Mouse (Mus musculus) neutrophil, adult 83 days (primary cell): ENCODE data around the gene Rec8. TPM values are rescaled to one million over a fixed set of nuclear protein-coding genes. Genes with fewer than 3 reads are reported as not detected.

ENCODE experiments used
- total RNA-seq, 2 experiments: library from RNA; stranded (reverse); gene quantifications; one replicate each; pipeline ENCODE4 v1.2.4; 2023

Gene Rec8
- 1 to 10 TPM; 1.2 to 3.1 TPM for total RNA-seq

DNA sequence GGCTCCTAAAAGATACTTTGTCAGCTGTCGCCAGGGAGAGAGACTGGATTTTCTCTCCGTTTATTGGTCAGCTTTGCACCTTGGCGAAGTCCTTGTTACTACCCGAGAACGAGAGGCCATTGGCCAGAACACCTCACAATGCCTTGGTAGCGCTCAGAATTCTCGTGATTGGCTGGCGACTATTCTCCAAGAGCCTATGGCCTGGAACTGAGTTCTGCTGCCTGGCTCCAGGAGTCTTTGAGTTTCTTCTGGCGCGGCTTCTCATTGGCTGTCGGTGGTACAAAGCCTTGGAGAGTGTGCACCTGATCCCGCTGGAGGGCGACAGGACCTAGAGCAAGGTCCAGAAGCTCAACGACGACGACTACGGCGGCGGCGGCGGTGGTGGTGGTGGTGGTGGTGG lies at the start of gene Rec8:
Gene Rec8 (plus strand): TSS at position 216 of the 400 bp plus-strand sequence.

DNA sequence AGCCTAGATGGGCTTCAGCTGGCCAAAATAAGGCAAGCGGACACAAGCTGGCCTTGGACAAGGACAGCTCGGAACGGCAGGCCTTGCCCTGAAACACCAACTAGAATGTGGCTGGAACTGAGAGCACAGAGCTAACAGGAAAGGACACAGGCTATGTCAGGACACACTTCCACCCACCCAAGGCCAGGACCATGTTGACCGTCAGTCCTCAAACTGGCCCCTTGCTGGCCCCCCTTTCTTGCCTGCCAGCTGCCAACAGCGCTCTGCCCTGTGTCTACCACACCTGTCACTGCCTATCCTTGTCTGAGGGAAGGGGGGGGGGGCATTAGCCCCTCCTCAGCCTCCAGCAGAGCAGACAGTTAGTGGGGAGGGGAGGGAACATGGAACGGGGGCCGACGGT lies 42.5 kb upstream of the Rec8 start, which contains the start of gene Fitm1:
Gene Fitm1 (plus strand): TSS at position 316 of the 400 bp plus-strand sequence.

DNA sequence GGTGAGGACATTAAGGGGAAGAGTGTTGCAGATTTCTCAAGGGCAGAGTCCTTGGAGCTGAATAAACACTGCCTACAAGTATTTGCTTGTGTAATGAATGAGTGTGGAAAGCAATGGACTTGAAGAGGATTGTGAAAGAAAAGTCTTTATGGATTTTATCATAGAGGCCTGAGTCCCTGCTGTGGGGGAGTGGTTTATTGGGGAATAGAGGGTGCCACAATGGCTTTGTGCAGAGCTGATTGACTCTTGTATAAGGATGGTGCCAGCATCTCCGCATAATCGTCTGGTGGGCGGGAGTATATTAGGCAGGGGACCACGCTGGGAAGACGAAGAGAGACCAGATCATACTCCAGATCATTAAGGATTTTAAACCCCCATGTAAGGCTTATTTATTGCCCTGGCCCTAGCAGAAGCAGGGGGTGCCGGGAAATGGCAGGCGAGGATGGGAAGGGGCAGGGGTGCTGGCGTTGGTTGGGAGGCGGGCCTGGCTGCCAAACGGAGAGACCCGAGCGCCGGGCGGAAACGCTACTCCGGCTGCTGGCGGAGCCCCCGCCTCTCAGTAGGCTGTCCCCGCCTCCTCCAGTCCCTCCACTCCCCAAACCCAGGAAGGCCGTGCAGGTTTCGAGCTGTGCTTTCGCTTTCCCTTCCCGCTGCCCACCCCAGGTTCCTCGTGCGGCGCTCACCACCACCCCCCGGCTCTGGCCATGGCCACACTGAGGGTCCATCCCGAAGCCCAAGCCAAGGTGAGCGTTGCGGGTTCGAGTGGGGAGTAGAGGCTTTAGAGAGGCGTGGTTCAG lies 39.8 kb upstream of the Rec8 start, which contains the start of gene Psme1:
Gene Psme1 (plus strand): TSS at position 253 of the 797 bp plus-strand sequence.

DNA sequence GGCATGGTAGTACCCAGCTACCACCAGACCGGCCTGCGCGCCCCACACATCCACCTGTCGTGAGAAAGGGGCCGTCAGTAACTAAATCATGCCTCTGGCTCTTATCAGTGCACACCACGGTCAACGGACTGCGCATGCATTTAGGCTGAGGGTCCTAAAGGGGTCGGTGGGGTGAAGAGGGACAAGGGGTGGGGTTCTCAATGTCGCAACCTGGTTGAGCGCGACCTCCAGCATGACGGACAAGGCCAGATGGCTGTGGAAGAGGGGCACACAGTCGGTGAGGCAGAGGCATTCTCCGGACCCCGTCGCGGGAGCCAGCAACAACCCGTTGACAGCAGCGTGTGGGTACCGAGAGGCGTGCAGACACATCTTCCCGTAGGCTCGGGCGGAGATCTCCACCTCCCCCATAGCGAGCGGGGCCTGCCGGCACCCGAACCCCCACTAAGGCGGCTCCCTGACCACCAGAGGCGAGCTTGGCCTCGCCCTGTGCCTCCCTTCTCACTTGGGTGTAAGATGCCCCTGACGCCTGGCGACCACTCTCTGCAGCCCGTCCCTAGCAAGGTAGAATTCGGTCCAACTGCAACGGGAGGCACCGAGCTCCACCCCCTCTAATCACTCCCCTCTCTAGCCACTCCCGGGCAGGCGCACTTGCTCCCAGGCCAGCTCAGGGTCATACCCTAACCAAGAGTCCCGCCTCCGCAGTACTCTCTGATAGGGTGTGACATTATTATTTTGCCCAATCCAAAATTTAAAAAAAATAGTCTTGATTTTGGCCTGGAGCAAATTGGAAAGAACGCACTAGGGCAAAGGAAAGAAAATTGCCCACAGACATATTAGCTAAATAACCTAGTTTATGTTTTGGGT lies 32.9 kb upstream of the Rec8 start, which contains the start of gene Emc9:
Gene Emc9 (minus strand): TSS at position 601 of the 864 bp plus-strand sequence.

DNA sequence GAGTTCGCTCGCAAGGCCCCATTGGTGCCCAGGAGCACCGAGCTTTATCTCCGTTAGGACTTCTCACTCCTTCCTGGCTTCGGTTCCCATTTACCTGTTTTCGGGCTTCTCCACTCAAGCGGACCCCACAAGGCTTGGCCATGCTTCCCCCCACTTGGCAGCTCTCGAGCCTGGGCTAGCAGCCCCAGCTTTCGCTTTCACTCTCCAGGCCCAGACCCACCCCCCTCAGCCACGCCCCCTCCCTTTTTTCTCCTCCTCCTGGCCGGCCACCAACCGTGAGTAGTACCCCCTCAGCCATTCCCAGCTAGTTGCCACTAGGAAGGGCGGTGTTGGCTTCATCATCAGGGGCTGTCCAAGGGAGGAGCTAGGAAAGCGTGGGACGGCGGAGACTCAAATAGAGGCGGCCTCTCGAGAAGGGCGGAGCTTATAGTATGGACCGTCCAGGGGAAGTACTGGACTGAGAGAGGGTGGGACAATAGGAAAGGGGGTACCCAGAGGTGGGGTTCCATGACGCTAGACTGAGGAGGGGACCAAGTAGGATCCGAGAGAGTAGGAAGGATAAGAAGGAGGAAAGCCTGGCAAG lies 27.0 kb upstream of the Rec8 start, which contains the start of gene Psme2:
Gene Psme2 (minus strand): TSS at position 366 of the 583 bp plus-strand sequence.

DNA sequence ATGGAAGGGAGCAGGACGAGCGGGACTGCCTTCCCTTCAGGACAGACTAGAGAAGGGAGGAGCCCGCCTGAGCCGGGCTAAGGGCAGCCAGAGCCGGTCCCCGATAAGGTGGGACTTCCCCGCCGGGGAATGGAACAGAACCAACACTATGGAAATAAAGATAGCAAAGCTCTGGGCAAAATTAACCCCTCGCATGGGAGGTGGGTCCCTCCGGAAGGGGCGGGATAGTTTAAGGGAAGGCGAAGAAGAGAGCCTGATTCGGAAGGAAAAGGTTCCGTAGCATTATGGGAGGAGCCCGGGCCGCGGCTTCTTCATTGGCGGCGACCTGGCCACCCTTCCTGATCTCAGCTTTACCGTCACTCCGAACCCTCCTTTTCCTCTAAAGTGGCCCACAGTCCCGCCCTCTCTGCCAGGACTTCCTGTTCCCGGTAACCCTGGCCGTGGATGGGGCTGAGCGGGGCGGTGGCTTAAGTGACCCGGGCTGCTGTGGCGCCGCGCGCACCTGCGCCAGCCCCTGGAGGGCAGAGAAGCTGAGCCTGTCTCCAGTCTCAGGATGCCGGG lies 26.4 kb upstream of the Rec8 start, which contains the start of gene Rnf31:
Gene Rnf31 (plus strand): TSS at position 378 of the 561 bp plus-strand sequence.

DNA sequence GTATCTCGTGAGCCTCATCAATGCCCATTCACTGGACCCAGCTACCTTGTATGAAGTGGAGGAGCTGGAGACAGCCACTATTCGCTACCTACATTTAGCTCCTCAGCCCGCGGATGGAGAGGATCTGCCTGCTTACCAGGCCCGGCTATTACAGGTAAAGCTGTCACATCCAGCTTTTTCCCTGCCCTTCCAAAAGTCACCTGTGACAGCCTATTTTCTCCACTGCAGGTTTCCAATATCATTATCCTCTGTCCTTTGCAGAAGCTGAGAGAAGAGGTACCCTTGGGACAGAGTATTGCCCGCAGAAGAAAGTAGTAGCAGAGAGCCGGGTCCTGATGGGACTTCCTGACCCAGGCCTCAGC lies 14.6 kb upstream of the Rec8 start, which contains the start of gene Irf9:
Gene Irf9 (plus strand): TSS at position 301 of the 362 bp plus-strand sequence.

DNA sequence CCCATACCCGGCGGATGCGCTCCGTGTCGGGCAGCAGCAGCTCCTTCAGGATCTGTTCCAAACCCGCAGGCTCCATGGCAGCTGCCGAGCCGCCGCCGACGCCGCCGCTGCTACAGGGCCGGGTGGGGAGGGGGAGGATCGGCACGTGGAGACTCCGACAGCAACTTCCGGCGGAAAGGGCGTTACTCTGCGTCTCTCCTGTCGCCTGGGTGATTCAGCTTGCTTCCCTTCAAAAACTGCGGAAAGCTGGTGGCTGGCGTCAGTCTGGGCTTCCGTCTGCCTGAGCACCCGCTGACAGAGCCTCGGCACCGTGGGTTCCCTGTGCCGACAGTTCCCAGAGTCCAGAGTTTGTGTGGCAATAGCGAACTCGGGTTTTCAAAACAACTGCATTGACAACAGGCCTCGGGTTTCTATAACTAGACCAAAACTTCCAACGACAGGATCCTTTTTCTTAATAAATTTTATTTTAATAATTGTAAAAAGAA lies 17.7 kb downstream of the Rec8 start, which contains the start of gene Ipo4:
Gene Ipo4 (minus strand): TSS at position 435 of the 485 bp plus-strand sequence.

DNA sequence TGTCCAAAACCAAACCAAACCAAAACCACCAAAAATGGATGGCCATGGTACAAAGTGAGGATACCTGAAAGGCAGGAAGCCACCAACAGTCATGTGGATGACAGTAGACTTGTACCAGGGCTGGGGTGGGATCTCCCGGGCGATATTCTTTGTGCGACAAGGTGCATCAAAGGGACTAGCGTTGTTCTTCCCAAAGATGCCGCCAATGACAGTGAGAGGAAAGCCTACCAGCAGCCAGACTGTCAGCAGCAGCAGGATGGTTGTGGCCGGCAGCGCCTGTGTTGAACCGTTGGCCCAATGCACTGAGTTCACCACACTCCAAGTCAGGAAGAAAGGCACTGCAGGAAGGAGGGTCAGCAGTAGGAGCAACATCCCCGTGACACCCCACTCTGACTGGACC lies 20.0 kb downstream of the Rec8 start, which contains the start of gene Gm49378:
Gene Gm49378 (minus strand): TSS at position 101 of the 400 bp plus-strand sequence.

DNA sequence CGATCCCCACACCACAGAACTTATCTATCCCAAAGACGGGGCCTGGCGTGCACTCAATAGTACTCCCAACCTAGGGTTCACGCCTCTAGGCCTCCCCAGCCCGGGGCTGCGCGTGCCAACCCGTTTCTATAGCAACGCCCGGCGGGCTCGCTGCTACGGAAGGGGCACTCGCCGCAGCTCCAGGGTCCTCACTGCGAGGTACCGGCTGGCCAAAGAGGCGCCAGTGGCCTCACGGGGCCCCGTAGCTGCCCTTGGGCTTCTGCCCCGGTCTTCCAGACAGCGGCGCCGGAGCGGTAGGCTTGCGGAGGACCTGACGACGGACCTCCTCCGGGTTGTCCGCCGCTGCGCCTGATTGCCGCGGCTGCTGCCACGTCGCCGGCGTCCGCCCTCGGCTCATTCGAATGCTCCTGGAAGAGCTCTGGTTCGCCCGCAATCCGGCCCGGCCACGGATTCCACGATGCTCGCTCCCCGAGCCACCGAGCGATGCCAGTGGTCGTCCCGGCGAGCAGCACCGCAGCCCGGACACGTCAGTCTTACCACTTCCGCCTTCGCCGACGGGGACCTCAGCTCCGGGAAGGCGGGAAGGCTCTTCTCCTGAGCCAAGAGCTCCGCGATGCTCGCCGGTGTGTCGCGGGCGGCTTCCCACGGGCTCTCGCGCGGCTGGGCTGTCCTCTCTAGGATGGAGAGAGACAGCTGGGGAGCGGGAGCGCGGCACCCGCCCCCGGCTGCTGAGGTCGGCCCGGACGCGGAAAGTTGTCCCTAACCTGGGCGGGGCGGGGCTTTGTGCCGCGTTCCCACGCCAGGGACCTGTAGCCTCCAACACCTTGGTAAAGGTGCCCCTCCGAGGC lies 25.4 kb downstream of the Rec8 start, which contains the start of gene Tm9sf1:
Gene Tm9sf1 (minus strand): TSS at position 747 of the 848 bp plus-strand sequence.

DNA sequence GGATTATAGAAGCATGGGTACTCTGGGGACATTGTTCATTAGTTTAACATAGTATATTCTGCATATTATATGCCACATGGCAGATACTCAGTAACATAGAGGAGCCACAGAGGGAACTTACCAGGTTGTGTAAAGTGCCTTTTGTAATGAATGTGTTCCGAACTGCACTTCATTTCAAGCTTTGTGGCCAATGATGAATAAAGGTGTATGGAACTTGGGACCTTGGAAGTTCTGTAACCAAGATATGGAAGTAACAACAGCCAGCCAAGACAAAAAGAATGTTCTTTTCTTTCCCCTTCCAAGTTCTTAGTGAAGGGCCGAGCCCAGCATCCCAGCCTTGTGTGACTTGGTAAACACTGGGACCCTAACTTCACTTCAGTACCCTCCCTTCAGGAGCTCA lies 32.0 kb downstream of the Rec8 start, which contains the start of gene Tssk4:
Gene Tssk4 (plus strand): TSS at position 301 of the 400 bp plus-strand sequence.

DNA sequence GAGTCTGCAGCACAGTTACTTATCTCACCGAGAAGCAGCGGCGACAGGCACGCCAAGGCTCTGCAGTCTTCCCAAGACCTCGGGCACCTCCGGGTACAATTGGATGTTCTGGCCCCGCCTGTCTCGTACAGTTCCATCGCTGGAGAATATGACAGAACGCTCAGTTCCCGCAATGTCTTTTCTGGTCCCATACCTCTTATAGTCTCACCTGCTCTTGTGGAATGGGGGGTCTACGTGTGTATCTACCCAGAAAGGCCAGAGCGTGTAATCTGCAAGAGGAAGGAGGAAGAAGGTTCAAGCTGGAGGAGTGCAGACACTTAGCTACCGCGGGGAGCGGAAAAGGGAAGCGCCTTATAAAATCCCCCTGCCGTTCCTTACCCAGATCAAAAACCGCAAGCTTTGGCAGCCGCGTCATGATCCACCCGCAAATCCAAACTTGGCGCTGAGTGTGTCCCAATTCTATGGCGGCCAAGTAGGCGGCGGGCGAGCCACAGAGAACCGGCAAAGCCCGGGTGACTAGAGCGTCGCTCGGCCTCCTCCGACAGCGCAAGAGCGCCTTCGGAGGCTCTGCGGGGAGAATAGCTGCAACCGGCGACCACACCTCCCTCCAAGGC lies 42.2 kb downstream of the Rec8 start, which contains the start of gene Mdp1:
Gene Mdp1 (minus strand): TSS at position 549 of the 614 bp plus-strand sequence.

DNA sequence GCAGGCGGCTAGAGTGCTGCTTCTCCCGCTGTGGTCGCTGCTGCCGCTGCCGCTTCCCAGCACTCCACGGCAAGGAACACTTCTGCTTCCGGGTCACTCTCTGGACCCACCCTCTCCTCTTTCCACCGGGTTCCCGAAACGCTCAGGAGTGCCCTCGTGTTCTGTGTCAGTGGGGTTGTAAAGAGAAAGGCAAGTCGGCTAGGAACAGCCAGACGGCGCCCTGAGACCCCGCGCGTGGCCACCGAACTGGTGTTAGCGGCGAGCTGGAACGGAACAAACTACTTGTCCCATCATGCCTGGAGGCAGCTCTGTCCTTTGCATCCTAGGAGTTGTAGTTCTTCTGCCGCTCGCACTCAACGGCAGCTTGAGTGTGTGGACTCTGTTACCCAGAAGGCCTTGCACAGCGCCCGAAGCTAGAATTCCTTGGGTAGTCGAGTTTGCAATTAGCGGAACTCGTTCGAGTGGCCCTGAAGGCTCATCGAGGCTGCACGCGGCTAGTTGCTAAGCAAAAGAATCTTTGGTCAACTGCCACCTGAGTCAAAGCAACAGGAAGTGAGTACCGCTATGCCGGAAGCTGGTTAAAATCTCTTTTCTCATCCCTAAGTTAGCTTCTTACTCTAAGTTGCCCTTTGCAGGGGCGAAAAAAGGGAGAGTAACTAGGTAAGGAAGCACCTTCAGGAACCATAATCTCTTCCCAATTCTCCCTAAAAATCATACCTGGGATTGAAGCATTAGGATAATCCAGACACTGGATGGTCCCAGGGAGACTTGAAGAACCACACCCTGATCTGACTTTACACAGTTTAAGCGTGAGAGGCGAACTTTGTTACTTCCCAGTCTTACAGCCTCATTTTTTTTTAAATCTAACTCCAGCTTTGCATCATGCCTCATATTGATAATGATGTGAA lies 54.2 kb downstream of the Rec8 start, which contains the start of the genes Gmpr2 and Nedd8:
Gene Gmpr2 (plus strand): TSS at position 109 of the 908 bp plus-strand sequence.
Gene Nedd8 (minus strand): TSS at position 292 of the 908 bp plus-strand sequence.

Other genes with a start within 250 kb of the Rec8 start
- 10 to 100 TPM; 14.0 to 26.8 TPM for gene Dhrs4, start 139.3 kb upstream of the Rec8 start, total RNA-seq
- under 1 TPM; 0.11 to 0.35 TPM for gene Carmil3, start 127.4 kb upstream of the Rec8 start, total RNA-seq
- not detected for gene Cpne6, start 107.6 kb upstream of the Rec8 start, total RNA-seq
- not detected for gene Nrl, start 93.1 kb upstream of the Rec8 start, total RNA-seq
- 10 to 100 TPM; 28.8 to 36.8 TPM for gene Pck2, start 77.8 kb upstream of the Rec8 start, total RNA-seq
- 10 to 100 TPM; 48.3 to 50.3 TPM for gene Dcaf11, start 58.0 kb upstream of the Rec8 start, total RNA-seq
- gene A730061H03Rik, start 57.6 kb upstream of the Rec8 start, total RNA-seq, result 10 to 100 TPM in 1 of 2 experiments, 1 to 10 TPM in 1; 8.6 to 10.4 TPM
- not detected for gene Fitm1, start 42.4 kb upstream of the Rec8 start, total RNA-seq
- gene Psme1, start 39.9 kb upstream of the Rec8 start, total RNA-seq, result 100 to 1,000 TPM; 144 to 155 TPM
- 1 to 10 TPM; 4.9 to 6.6 TPM for gene Emc9, start 32.7 kb upstream of the Rec8 start, total RNA-seq
- 100 to 1,000 TPM; 191 to 193 TPM for gene Psme2, start 26.9 kb upstream of the Rec8 start, total RNA-seq
- 10 to 100 TPM; 51.6 to 55.7 TPM for gene Rnf31, start 26.3 kb upstream of the Rec8 start, total RNA-seq
- 10 to 100 TPM; 41.1 to 56.8 TPM for gene Irf9, start 14.5 kb upstream of the Rec8 start, total RNA-seq
- 10 to 100 TPM; 12.2 to 12.4 TPM for gene Ipo4, start 17.9 kb downstream of the Rec8 start, total RNA-seq
- gene Gm49378, start 19.9 kb downstream of the Rec8 start, total RNA-seq, result 1 to 10 TPM in 1 of 2 experiments, under 1 TPM in 1; 0.31 to 1.2 TPM
- 10 to 100 TPM; 34.3 to 37.8 TPM for gene Tm9sf1, start 25.8 kb downstream of the Rec8 start, total RNA-seq
- gene Tssk4, start 32.1 kb downstream of the Rec8 start, total RNA-seq, result 1 to 10 TPM; 2.0 to 3.4 TPM
- 10 to 100 TPM; 15.9 TPM for gene Mdp1, start 42.5 kb downstream of the Rec8 start, total RNA-seq
- gene Gmpr2, start 53.9 kb downstream of the Rec8 start, total RNA-seq, result 10 to 100 TPM; 14.6 to 15.9 TPM
- gene Nedd8, start 54.1 kb downstream of the Rec8 start, total RNA-seq, result 100 to 1,000 TPM; 178 to 185 TPM
- gene Tinf2, start 63.8 kb downstream of the Rec8 start, total RNA-seq, result 10 to 100 TPM; 60.2 to 61.1 TPM
- 1 to 10 TPM; 1.3 to 2.2 TPM for gene Tgm1, start 95.9 kb downstream of the Rec8 start, total RNA-seq
- 10 to 100 TPM; 21.0 to 23.4 TPM for gene Rabggta, start 104.2 kb downstream of the Rec8 start, total RNA-seq
- 10 to 100 TPM; 57.3 to 62.3 TPM for gene Dhrs1, start 127.7 kb downstream of the Rec8 start, total RNA-seq
- 10 to 100 TPM; 14.8 to 20.7 TPM for gene Nop9, start 127.7 kb downstream of the Rec8 start, total RNA-seq
- under 1 TPM; 0.33 to 0.57 TPM for gene Cideb, start 140.4 kb downstream of the Rec8 start, total RNA-seq
- under 1 TPM; 0.55 to 0.61 TPM for gene Ltb4r2, start 143.4 kb downstream of the Rec8 start, total RNA-seq
- 100 to 1,000 TPM; 205 to 213 TPM for gene Ltb4r1, start 147.9 kb downstream of the Rec8 start, total RNA-seq
- under 1 TPM; 0.29 to 0.77 TPM for gene Adcy4, start 166.1 kb downstream of the Rec8 start, total RNA-seq
- 10 to 100 TPM; 32.4 to 37.6 TPM for gene Ripk3, start 170.8 kb downstream of the Rec8 start, total RNA-seq
- gene Nfatc4, start 205.1 kb downstream of the Rec8 start, total RNA-seq, result not detected
- gene Nynrin, start 236.0 kb downstream of the Rec8 start, total RNA-seq, result 1 to 10 TPM; 2.9 to 4.2 TPM